Mouse (Mus musculus): ENCODE data around the gene Wdfy3. TPM values are rescaled to one million over a fixed set of nuclear protein-coding genes. Genes with fewer than 3 reads are reported as not detected.

Wdfy3 gene
- total RNA-seq, 2 experiments from 2014 or later: 31.2 to 31.9 TPM

DNA sequence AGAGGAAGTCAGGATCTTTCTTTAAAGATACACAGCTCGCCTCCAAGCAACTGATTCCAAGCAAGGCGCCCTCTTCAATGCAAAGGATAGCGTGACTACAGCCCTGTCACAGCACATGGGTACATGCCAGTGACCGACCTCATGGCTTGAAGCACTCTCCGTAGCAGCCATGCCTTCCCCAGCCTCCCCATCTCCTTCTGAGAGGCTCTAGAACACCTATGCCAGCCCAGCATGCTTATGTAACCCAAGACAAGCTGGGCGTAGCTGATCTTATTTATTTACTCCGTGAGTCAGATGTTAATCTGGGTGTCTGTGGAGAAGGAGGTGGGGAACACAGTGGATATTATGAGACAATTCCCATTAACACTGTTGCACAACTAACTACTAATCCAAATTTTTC lies 13.8 kb downstream of the Wdfy3 start:
- intact Hi-C loops (cut with DNase I): no loop called here
- DNase-seq: no peak

DNA sequence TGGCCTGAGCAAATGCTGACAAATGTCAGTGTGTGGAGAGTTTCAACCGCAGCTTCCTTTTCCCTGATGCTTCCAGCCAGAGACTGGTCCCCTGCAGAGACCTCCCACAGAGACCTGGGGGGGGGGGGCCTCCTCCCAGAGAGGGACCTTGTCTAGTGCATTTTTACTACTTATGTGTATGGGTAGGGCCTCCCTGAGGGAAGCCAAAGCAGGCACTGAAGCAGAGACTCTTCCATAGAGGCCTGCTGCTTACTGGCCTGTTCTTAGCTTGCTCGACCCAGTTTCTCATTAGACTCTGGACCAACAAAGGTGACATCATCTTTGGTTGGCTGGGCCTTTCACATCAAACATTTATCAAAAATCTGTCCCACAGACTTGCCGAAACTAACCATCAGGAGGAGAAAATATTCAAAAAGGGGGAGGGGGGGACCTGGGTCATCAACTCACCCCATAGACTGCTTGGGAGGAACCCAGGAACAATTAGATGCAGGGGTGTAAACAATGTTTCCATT lies 14.5 kb downstream of the Wdfy3 start:
- no peak for DNase-seq

DNA sequence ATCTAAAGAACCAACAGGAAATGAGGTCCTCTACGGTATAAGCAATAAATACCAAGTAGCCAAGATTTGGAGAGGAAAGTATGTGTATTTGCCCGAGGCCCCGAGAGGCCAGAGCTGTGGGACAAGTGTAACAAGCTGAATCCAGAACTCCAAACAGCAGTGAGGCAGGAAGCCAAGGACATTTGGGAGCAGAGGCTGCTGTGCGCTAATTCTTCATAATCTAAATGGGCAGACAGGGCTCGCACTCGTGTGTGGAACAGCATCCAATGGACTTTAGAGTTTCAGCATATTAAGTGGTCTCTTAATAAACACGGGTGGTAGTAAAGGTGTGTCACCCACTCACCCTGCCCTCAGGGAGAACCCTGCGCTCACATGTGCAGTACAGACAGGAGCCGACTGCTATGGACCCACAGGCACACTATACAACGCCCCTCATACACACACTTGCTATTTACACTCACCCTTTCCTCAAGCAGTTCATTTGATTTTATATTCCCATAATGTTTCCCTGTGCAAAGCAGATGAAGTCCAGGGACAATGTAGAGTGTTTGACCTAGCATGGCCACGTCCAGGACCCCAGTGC lies 15.1 kb downstream of the Wdfy3 start:
- peak; percentile 38 to 43 for DNase-seq

More for the DNA sequence above, 14.5 kb downstream of the Wdfy3 start:
- intact Hi-C loops (cut with DNase I): no loop called here

DNA sequence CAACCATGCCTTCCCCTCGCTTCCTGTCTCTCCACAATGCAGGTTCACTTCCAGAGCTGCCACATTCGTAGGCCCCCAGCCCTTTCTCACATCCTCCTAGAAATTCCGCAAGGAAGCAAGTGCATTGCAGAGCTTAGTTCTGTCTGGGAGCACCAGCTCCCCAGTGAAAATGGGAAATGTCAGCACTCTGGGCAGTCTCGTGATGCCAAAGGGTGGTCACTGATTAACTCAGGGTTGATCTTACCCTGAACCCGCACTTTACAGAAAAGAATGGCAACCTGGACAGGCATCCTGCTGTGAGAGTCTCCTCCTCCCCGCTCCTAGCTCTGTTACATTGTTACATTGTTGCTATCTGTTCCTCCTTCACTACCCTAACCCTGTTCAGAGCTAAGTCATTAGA lies 16.8 kb downstream of the Wdfy3 start:
- intact Hi-C loops (cut with DNase I): no loop called here
- no peak for DNase-seq

More for the DNA sequence above, 15.1 kb downstream of the Wdfy3 start:
- intact Hi-C loops (cut with DNase I): no loop called here

DNA sequence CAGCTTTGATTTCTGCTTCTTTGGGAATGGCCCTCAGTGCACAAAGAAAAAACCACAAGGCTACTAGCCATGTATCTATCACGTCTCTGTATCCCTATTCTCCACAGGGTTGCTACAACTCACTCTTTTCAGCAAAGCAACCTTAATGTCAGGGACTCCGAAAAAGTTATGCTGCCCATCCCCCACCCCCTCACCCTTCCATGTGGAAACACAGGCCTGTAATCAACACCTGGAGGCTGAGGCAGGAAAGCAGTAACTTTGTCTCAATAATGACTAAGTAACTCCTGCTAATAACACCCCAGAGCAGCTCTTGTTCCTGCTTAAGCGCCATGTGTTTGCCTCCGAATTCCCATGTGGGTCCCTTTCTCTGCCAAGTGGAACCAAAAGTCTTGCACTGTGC lies 17.3 kb downstream of the Wdfy3 start:
- DNase-seq: no peak

DNA sequence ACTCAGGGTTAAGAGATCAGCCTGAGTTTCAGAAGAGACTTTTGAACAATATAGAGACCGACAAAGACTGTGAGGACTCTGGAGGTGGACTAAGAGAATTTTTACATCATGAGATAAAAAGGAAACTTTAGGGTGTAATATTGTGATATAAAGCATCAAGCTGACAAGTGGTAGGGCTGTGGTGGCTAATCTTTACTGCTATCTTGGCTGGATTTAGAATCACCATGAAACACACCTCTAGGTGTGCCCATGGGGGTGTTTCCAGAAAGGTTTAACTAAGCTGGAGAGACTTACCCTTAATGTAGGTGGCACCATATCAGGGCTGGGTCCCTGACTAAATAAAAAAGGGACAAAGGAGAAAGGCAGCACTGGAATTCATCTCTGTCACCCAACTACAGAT lies 19.0 kb downstream of the Wdfy3 start:
- no peak for DNase-seq
- intact Hi-C loops (cut with DNase I): no loop called here

More for the DNA sequence above, 17.3 kb downstream of the Wdfy3 start:
- intact Hi-C loops (cut with DNase I): no loop called here

DNA sequence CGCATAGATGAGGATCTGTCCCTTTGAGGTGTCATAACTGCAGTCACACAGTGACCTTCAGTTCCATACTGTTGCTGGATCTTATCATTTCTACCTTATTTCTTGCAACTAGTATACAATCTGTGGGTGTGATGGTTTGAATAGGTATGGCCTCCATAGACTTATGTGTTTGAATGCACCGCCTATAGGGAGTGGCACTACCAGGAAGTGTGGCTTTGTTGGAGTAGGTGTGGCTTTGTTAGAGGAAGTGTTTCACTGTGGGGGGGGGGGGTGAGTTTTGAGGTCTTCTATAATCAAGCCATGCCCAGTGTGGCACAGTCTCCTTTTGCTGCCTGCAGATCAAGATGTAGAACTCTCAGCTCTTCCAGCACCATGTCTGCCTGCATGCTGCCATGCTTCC lies 21.3 kb downstream of the Wdfy3 start:
- intact Hi-C loops (cut with DNase I): no loop called here
- DNase-seq: no peak

DNA sequence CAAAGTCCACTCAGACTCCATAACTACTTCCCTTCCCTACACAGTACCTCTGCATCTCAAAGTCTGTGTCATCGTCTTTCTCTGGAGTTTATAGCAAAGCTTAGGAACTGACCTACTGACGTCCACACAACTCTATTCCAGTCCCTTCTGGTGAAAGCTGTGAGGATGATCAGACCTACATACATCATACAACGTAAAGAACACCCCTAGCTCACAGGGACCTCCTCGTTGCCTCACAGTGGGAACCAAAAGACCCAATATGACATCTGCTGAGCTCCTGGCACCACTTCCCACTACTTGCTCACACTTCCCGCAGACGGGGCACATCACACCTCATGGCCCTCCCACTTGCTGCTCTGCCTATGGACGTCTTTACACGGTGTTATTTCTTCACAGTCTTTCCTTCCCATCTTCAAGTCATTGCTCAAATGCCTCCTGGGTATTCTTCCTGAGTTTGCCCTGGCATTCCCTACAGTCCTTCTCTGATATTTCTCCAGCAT lies 23.1 kb downstream of the Wdfy3 start:
- DNase-seq: no peak
- intact Hi-C loops (cut with DNase I): no loop called here

DNA sequence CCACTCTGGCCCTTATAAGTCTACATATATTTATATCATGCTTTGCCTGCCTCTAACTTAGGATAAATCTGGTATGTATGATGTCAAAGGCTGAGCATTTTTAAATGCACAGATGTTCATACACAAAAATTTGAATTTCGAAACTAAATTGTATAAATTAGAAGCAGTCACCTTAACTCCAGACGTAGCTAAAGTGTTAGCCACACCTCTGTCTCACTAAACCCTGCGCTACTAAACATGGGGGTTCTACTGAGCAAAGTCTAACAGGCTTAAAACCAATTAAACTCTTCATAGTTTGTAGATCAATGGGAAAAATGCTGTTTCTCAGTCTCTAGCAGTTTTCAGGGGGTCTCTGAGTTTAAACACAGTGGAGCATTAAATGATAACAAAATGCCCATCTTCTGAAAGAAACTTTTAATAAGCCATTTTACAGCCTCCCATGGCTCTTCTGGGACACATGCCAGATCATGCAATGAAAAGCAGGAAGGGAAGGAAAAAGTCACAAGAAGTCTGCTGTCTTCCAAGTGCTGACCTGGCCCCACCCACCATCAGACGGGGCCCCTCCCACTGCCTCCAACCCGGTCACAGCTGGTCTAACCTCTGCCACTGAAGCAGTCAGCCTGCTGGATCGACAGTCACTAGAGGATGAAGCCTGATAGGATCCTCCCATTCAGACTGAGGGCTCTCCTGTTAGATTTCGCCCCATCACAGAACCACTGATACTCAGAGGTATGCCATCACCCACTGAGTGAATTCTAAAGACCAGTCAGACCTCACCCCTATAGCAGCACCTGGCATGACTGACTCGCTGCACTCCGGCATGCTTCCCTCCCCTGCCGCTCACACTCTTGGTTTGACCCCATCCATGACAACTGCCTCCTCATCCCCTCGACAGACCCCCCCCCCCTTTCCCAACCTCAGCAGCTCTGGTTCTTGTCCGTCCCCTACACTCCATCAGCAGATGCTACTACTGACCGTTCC lies 23.8 kb downstream of the Wdfy3 start:
- DNase-seq: no peak
- intact Hi-C loops (cut with DNase I): no loop called here

DNA sequence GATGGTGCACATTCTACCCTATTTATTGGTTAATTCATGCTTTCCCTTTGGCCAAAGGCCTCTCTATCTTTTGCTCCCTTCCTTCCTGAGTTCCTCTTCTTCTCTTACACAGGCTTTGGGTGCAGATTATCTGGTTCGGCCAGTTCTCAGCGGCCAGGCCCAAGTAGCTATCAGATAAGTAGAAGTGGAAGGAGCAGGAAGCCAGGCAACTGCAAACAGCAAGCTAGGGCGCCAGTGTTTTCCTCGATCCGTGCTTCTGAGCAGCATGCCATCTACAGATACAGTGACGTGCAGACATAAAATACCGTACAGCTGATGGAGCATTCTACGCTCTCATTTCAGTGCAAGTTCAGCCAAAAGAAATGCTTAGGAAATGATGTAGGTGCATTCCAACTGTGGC lies 24.5 kb downstream of the Wdfy3 start:
- no peak for DNase-seq
- intact Hi-C loops (cut with DNase I): no loop called here

DNA sequence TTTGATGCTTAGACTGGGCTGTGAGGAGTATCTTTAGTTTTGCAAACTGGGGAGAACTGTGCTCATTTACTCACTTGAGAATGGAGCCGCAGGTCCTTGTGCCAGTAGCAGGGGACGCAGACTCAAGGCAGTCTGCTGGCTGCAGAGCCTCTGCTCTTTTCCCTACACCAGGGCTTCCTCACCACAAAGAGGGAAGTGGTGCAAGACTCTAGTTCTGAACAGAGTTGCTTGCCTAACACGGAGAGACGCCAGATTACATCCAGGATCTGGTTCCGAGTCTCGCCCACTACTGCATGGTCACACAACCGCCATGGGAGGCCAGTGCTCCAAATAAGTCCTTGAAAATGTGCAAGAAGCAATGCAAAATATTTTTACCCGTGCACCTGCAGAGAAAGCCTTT lies 36.4 kb downstream of the Wdfy3 start:
- no peak for DNase-seq
- intact Hi-C loops (cut with DNase I): no loop called here

DNA sequence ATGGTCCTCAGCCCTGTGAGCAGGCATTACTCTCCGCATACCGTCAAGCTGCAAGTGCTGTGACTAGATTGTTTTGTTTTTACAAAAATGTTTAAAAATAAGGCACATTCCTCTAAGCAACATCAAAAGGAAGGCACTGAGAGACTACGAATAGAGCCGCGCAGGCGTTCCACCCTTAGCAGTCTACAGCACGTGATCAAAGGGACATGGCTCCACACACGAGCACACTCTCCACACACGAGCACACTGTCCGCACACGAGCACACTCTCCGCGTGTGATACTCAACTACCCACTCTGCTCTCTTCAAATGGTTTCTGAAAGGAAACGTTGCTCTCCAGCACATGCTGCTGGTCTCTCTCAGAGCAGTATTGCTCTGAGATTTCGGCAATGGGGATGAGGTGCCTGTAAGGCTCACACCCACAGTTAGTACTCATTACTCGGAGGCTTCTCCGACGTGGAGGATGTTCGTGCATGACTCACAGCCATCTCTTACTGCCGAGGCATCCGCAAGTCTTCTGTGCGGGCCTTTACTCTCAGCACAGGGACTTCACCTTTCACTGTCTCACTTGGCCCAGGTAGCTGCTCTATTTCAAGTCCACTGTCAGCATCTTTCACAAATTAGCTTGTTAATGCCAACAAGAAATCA lies 37.0 kb downstream of the Wdfy3 start:
- DNase-seq: no peak
- intact Hi-C loops (cut with DNase I): no loop called here

DNA sequence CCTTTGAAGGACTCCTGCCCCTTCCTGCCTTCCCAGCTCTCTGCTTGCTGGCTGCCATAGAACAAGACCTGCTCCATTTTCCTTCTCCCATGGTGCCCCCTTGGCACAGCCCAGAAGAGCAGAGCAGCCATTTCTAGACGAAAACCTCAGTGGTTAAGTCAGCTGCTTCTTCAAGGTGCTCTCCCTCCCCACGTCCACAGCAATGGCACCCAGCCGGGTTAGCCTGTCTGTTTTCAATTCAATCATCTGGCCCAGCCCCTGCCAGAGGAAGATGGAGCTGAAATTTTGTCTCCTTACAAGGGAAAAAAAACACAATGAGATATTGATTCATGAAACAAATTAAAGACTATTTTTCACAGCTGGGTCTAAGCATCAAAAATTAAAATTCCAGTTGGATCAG lies 37.5 kb downstream of the Wdfy3 start:
- intact Hi-C loops (cut with DNase I): no loop called here
- no peak for DNase-seq

DNA sequence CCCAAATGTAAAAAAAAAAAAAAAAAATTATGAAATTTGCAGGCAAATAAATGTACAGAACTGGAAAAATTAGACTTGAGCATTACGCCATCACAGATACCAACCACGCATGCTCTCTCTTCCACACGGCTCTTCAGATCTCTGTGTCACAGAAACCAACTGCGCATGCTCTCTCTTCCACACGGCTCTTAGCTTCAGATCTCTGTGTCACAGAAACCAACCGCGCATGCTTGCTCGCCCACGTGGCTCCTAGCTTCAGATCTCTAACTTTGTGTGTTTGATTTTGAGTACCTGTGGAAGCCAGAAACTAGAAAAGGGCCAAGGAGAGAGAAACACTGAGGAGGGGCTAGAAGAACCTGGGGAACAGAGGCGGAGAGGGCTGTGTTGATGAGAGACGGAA lies 46.3 kb downstream of the Wdfy3 start:
- DNase-seq: no peak
- intact Hi-C loops (cut with DNase I): no loop called here

DNA sequence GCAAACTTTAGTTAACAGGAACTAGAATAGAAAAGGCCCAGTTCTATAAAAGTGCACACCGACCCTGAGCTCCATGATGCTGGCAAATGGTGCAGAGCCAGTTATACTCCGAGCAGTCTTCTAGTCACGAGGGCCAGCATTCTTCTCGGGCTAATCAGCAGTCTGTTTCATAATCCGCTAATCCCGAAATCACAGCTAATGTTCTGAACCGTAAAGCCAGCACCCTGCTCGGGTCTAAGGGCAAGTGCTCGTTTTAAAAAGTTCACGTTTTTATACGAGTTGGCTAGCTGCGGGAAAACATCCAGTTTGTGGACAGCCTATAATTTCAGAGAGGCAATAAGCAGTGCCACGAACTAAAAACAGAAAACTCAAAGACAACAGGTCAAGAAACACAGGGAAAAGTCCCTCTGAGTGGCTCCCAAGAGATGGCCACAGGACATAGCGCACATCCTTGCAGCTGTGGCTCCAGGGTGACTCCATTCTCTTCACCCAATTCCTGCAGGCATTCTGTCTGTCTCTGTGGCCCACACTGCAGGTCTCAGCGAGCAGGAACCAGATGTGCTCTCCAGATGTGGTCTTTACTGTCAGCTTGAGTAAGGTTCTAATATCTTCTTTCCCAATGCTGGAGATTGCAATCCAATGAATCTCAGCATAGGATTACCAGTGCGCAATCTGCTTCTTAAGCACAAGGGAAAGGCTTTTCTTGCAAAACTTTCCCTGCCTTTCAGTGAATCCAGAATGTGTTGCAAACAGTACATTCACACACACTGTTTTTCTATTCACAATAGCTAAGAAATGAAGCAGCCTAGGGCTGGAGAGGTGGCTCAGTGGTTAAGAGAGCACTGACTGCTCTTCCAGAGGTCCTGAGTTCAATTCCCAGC lies 47.5 kb downstream of the Wdfy3 start:
- intact Hi-C loops (cut with DNase I): no loop called here
- DNase-seq: no peak

DNA sequence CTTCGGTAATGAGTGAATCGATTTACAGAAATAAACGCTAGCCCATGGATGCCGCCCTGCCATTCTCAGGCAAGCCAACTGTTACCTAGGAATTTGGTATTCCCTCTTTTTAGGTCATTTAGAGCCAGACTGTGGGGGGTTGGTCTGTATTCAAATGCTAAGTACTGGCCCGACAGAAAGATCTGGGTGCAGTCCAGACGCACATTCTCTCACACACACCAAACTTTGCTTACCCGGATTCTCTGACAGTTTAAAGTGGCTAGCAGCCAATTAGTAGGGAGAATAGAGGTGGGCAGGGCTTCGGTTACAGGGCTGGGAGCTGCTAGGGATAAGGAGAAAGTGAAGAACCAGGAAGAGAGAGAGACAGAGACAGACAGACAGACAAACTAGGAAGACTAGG lies 55.5 kb downstream of the Wdfy3 start:
- intact Hi-C loops (cut with DNase I): no loop called here
- no peak for DNase-seq

DNA sequence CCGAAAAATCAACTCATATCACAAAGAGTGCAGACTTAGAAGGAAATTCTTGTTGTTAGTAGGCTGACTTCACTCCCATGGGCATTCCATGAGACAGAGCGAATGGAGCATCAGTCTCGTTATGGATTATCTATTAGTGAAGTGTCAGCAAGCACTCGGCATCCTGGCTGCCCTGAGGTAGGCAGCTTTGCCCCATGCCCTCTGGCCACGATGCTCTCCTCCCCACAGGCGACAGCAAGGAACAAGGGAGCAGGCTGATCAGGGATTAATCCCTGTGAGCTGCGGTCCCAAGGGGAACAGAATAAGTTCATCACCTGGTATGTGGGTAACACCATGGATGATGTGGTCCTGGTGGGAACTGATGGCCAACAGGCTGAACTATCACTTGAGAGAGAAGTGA lies 55.9 kb downstream of the Wdfy3 start:
- intact Hi-C loops (cut with DNase I): no loop called here
- no peak for DNase-seq

DNA sequence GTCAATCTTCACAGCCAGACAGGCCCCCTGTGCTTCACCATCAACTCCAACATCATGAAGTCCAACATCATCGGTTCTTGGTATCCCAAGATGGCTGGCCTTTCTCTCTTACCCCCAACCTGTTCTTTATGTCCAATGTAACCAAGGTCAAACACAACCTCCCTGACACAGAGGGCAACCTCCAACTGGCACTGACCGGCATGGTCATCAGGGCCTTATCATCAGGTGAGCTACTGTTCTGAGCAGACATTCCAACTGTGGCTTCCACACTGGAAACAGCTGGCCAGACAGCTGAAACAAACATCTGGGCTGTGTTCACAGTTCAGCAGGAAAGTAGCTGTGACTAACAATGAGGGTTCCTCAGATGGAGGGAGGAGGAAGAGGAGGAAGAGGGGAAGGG lies 58.8 kb downstream of the Wdfy3 start:
- intact Hi-C loops (cut with DNase I): no loop called here
- DNase-seq: no peak

DNA sequence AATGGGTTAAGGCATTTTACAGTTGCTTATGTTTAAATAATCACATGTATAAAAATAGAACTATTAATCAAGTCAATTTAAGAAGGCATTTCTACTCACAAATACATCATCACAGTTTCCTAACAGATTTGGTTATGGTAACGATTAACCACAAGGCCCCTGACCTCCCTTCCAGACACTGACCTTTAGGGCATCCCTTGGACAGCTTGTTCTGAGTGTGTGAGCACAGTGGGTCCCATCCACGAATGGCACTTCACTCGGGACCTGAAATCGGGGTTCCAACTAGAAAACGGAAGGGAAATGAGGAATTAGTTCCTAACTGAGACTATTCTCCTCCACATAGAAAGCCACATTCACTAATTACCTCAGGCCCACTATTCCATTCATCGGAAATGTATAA lies 60.1 kb downstream of the Wdfy3 start:
- intact Hi-C loops (cut with DNase I): no loop called here

DNA sequence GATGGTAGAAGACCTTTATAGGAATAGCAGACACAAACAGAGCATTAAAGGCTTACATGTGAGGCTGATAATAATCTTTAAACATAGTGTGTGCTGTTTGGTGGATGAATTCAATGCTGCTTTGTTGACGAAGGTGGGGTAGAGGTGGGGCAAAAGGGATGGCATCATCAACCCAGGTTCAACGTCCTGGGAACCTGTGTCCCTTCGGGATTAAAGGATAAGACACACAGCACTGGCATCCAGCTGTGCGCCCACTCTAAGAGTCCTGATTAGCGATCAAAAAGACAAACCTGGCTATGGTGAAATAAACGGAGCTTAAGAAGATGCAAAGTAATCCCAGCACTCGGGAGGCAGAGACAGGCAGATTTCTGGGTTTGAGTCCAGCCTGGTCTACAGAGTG lies 61.0 kb downstream of the Wdfy3 start:
- no peak for DNase-seq
- intact Hi-C loops (cut with DNase I): no loop called here

More for the DNA sequence above, 60.1 kb downstream of the Wdfy3 start:
- DNase-seq: no peak

All from heart, postnatal 36 days (tissue).